Mouse (Mus musculus) layer of hippocampus, adult 9-10 months (tissue): ENCODE measurements around the gene Scgn.

ENCODE experiments used
- DNase-seq: peaks from one replicate; pipeline ENCODE4 v3.0.0; 2022; ENCODE audit warnings: low spot score

Gene Scgn

DNA sequence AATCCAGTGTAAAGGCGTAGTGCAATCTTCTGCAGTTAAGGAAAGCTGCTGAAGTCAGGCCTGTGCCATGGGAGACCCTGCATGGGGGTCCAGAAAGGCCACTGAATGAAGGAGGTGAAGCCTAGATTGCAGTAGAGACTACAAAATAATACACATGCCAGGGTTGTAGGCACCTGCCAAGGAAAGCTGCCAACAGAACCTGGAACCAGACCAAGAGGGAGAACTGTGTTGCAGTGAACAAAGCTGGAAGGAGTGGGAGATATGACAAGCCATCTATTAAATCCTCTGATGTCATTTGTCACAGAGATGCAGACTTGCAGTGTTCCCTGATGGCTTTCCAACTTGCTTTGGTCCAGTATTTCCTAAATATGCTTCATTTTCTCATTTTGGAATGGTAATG, 52.3 kb downstream of the Scgn start:
- no peak for DNase-seq

- no peak for DNase-seq
Observed at GRCm38 (mm10) chr13:23934211-23934520, 56.8 kb downstream of the Scgn start, which contains the start of gene Hist1h2aa. TSS of gene Hist1h2aa (plus strand) at chr13:23934462.

GRCm38 (mm10) chr13:23933421-23934210, 57.4 kb downstream of the Scgn start, which contains the start of gene Hist1h2ba:
TSS of gene Hist1h2ba (minus strand) at chr13:23934156.
- no peak for DNase-seq

GRCm38 (mm10) chr13:23930904-23931303, 60.1 kb downstream of the Scgn start:
- no peak for DNase-seq

- DNase-seq: no peak
Observed at GRCm38 (mm10) chr13:23930461-23930860, 60.6 kb downstream of the Scgn start.

DNA sequence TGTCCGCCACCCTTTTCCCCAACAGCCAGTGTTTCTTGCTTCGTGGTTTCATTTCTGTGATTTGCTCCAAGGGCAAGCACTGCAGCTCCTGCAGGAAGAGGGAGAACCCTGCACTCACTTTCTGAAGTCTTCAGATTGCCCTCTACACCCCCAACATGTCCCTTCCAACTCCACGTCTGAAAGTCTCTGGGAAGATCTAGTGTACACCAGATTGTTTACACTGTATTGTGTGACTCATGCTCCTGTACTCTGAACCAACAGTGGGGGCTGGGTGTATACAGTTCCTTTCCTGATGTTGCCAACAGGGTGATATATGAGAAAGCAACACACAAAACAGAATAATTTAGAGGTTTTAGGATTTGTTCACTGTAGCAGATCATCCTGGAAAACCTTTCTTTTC, 62.4 kb downstream of the Scgn start:
- DNase-seq: no peak

GRCm38 (mm10) chr13:23925792-23926191, 65.2 kb downstream of the Scgn start:
- DNase-seq: no peak

DNA sequence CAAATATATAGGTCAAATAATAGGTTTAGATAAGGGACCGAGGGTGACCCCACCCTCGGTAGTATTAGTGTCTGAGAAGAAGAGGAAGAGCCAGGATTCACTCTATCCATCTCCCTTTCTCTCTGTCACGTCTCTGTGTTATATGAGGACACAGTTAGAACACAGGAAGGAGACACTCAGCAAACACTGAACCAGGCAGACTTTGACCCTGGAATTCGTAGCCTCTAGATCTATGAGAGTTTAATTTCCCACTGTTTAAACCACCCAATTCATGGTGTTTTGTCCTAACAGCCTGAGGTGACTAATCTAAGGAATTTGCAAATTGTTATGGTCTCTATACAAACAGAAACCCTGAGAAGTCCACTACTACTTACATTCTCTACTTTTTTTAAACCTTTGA, 73.3 kb downstream of the Scgn start:
- no peak for DNase-seq

DNA sequence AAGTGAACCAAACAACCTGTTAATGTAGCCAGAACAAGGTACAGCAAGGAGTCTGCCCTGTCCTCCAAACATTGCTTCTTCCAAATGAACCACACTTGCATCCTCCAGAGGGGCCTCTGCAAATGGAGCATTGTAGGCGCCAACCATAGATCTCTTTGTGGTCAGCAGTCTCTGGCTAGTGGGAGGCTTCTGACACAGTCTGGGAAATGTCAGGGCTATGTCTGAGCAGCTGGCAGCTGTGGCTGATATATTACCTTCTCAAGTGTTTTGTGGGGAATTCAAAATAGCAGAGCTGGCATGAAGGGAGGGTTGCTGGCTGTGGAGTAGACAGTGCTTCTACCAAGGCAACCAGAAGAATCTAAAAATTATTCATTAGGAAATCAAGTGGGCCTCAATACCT, 74.9 kb downstream of the Scgn start:
- DNase-seq: no peak

GRCm38 (mm10) chr13:23914376-23915167, 76.4 kb downstream of the Scgn start, which contains the start of gene Slc17a4:
TSS of gene Slc17a4 (minus strand) at chr13:23915009.
- DNase-seq: no peak

DNA sequence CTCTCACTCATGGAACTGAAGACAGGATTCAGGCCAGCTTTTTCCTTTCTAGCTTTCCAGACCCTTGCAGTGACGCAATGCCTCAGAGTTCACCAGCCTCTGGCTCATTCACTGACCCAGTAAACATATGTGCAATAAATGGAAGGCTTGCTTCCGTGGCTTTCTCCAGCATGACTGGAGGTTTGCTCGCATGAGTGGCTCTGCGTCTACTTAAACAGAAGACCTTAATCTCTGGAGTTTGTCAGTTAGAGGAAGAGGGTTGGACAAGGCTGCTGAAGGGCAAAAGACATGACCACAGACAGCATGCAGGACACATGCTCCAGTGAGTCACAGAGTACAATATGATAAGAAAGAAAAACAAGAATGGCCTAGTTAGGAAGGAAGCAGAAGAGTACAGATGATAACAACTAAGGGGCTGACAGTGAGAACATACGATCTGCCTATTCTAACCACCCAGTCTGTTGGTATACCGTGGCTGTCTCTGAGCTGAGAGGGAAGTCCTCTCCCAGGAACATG, 77.2 kb downstream of the Scgn start:
- DNase-seq: no peak

- DNase-seq: no peak
Observed at GRCm38 (mm10) chr13:23911335-23911734, 79.7 kb downstream of the Scgn start.

DNA sequence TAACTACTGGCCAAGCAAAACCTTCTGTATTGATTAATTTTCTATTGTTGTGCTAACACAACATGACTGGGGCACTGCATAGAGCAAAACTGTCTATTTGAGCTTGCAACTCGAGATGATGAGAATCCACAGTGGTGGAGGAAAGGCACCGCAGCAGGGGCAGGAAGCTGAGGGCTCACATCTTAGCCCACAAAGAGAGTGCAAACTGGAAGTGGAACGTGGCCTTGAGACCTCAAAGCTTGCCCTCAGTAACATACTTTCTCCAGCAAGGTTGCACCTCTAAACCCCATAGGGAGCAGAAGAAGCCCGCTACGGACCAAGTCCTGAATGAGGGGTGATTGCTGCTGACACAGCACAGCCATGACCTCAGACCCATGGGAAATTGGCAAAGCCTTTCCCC, 80.9 kb downstream of the Scgn start:
- no peak for DNase-seq

- no peak for DNase-seq
Observed at GRCm38 (mm10) chr13:23906906-23907305, 84.1 kb downstream of the Scgn start.
